Mouse (Mus musculus) 3T3-L1 (cell line): ENCODE data around the gene Pla2g4a.
"Not testable (repeated sequence)": the region's sequence is repeated elsewhere in the genome, so short reads cannot be mapped to it uniquely, and the experiment has no call there.

Experiments used
- DNase-seq: peaks from one replicate; pipeline ENCODE4 v3.0.0-alpha.2; 2015; ENCODE audit warnings: low read depth, low spot score

Pla2g4a gene

GRCm38 (mm10) chr1:149937825-149938224, 23.3 kb downstream of the Pla2g4a start:
- peak; percentile 23 for DNase-seq

GRCm38 (mm10) chr1:149929140-149929539, 31.9 kb downstream of the Pla2g4a start:
- DNase-seq: peak; percentile 79

- not testable (repeated sequence) for DNase-seq
Observed at GRCm38 (mm10) chr1:149923737-149924136, 37.4 kb downstream of the Pla2g4a start.

- DNase-seq: no peak
Observed at GRCm38 (mm10) chr1:149922219-149922618, 38.9 kb downstream of the Pla2g4a start.

- DNase-seq: no peak
Observed at GRCm38 (mm10) chr1:149921325-149921724, 39.8 kb downstream of the Pla2g4a start.

GRCm38 (mm10) chr1:149919301-149919700, 41.8 kb downstream of the Pla2g4a start:
- DNase-seq: no peak

GRCm38 (mm10) chr1:149912984-149913383, 48.1 kb downstream of the Pla2g4a start:
- DNase-seq: no peak

GRCm38 (mm10) chr1:149911050-149911449, 50.0 kb downstream of the Pla2g4a start:
- no peak for DNase-seq

GRCm38 (mm10) chr1:149898001-149898625, 63.0 kb downstream of the Pla2g4a start:
- no peak for DNase-seq

GRCm38 (mm10) chr1:149896590-149896989, 64.5 kb downstream of the Pla2g4a start:
- DNase-seq: no peak

- DNase-seq: no peak
Observed at GRCm38 (mm10) chr1:149894940-149895339, 66.2 kb downstream of the Pla2g4a start.

- no peak for DNase-seq
Observed at GRCm38 (mm10) chr1:149893903-149894302, 67.2 kb downstream of the Pla2g4a start.

GRCm38 (mm10) chr1:149891057-149891456, 70.0 kb downstream of the Pla2g4a start:
- DNase-seq: no peak

- no peak for DNase-seq
Observed at GRCm38 (mm10) chr1:149882419-149883025, 78.6 kb downstream of the Pla2g4a start.

GRCm38 (mm10) chr1:149878175-149878574, 82.9 kb downstream of the Pla2g4a start:
- DNase-seq: no peak

GRCm38 (mm10) chr1:149876502-149876901, 84.6 kb downstream of the Pla2g4a start:
- peak; percentile 47 for DNase-seq

- DNase-seq: no peak
Observed at GRCm38 (mm10) chr1:149871625-149872024, 89.5 kb downstream of the Pla2g4a start.

GRCm38 (mm10) chr1:149867323-149867722, 93.8 kb downstream of the Pla2g4a start:
- DNase-seq: no peak

- DNase-seq: no peak
Observed at GRCm38 (mm10) chr1:149866202-149866601, 94.9 kb downstream of the Pla2g4a start.

- DNase-seq: peak; percentile 63
Observed at GRCm38 (mm10) chr1:149862801-149863200, 98.3 kb downstream of the Pla2g4a start.

GRCm38 (mm10) chr1:149862181-149862580, 98.9 kb downstream of the Pla2g4a start:
- no peak for DNase-seq

- DNase-seq: peak; percentile 30
Observed at GRCm38 (mm10) chr1:149861543-149861942, 99.5 kb downstream of the Pla2g4a start.

GRCm38 (mm10) chr1:149858734-149859133, 102.4 kb downstream of the Pla2g4a start:
- DNase-seq: peak; percentile 39
